Mouse (Mus musculus): ENCODE measurements at regions not wholly inside any gene's neighbourhood (a gene's known extent, or its start where the extent isn't known, plus 50 kb on each side); places are given as distances from the start of the nearest gene placed in this dataset.

GRCm38 (mm10) chr6:135433753-135434152 is 71.4 kb downstream of the Emp1 start:
- no peak for DNase-seq (ENCODE audit: low spot score in 2 of 2)

GRCm38 (mm10) chr6:135436315-135436714 is 74.0 kb downstream of the Emp1 start:
- no peak for DNase-seq (ENCODE audit: low spot score in 2 of 2)

GRCm38 (mm10) chr6:135438271-135438670 is 75.9 kb downstream of the Emp1 start:
- DNase-seq (ENCODE audit: low spot score in 2 of 2): no peak

GRCm38 (mm10) chr6:135441126-135441871 is 79.0 kb downstream of the Emp1 start:
- peak; percentile 33 to 70 for DNase-seq (ENCODE audit: low spot score in 2 of 2)

GRCm38 (mm10) chr6:135444661-135445060 is 82.3 kb downstream of the Emp1 start:
- peak; percentile 82 for DNase-seq (ENCODE audit: low spot score in 2 of 2)

GRCm38 (mm10) chr6:135445070-135445469 is 82.7 kb downstream of the Emp1 start:
- DNase-seq (ENCODE audit: low spot score in 2 of 2): no peak

- DNase-seq (ENCODE audit: low spot score in 2 of 2): no peak
Measured at GRCm38 (mm10) chr6:135447801-135448200, 85.5 kb downstream of the Emp1 start.

GRCm38 (mm10) chr6:135449228-135449627 is 86.9 kb downstream of the Emp1 start:
- DNase-seq (ENCODE audit: low spot score in 2 of 2): no peak

- DNase-seq (ENCODE audit: low spot score in 2 of 2): no peak
Measured at GRCm38 (mm10) chr6:135450573-135450972, 88.2 kb downstream of the Emp1 start.

- DNase-seq (ENCODE audit: low spot score in 2 of 2): no peak
Measured at GRCm38 (mm10) chr6:135451165-135451797, 88.9 kb downstream of the Emp1 start.

GRCm38 (mm10) chr6:135453041-135453440 is 90.7 kb downstream of the Emp1 start:
- DNase-seq (ENCODE audit: low spot score in 2 of 2): no peak

- no peak for DNase-seq (ENCODE audit: low spot score in 2 of 2)
Measured at GRCm38 (mm10) chr6:135472495-135472894, 110.2 kb downstream of the Emp1 start.

GRCm38 (mm10) chr6:135473146-135473545 is 110.8 kb downstream of the Emp1 start:
- no peak for DNase-seq (ENCODE audit: low spot score in 2 of 2)

GRCm38 (mm10) chr6:135488795-135489194 is 126.5 kb downstream of the Emp1 start:
- DNase-seq (ENCODE audit: low spot score in 2 of 2): no peak

- DNase-seq (ENCODE audit: low spot score in 2 of 2): no peak
Measured at GRCm38 (mm10) chr6:135493983-135494382, 131.6 kb downstream of the Emp1 start.

GRCm38 (mm10) chr6:135495841-135496240 is 133.5 kb downstream of the Emp1 start:
- DNase-seq (ENCODE audit: low spot score in 2 of 2): no peak

- DNase-seq (ENCODE audit: low spot score in 2 of 2): no peak
Measured at GRCm38 (mm10) chr6:135498592-135498991, 136.2 kb downstream of the Emp1 start.

GRCm38 (mm10) chr6:135500381-135500780 is 138.0 kb downstream of the Emp1 start:
- DNase-seq (ENCODE audit: low spot score in 2 of 2): no peak

GRCm38 (mm10) chr6:135501791-135502190 is 139.4 kb downstream of the Emp1 start:
- no peak for DNase-seq (ENCODE audit: low spot score in 2 of 2)

GRCm38 (mm10) chr6:135502405-135502804 is 140.1 kb downstream of the Emp1 start:
- no peak for DNase-seq (ENCODE audit: low spot score in 2 of 2)

- no peak for DNase-seq (ENCODE audit: low spot score in 2 of 2)
Measured at GRCm38 (mm10) chr6:135518710-135519437, 156.5 kb downstream of the Emp1 start.

GRCm38 (mm10) chr6:135519438-135519803 is 157.1 kb downstream of the Emp1 start:
- DNase-seq (ENCODE audit: low spot score in 2 of 2): no peak

Measured in left cerebral cortex, adult 8-10 months (tissue).